8 mouse cellular contexts compared by ENCODE assay signal in the genomic region with DNA sequence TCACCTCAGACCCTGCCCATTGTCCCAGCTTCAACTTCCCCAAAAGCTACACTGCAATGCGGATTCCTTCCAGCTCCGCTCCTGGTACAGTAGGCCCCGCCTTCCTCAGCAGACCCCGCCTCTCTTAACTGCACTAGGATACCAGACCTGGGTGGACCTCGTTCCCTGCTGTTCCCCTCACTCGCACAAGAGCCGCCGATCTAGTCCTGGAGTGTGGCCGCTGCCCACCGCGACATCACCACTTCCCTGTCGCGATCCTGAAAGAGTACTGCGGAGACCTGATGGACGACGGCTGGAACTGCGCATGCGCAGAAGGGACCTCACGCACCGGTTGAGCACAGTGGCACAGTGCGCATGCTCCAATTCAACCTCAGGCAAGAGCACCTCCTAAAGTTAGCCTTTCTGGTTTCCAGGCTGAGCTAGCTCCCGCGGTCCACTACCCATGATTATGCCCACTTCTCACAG. TPM values are rescaled to one million over a fixed set of nuclear protein-coding genes. Genes with fewer than 3 reads are reported as not detected.
A peak's percentile ranks its signal among the peaks of the same experiment; 100 is the strongest.
DNase-seq lines count a peak whose midpoint lies in the region; ATAC-seq and TF ChIP-seq lines count a peak whose summit lies in the region.

A gene (minus strand): TSS at position 393 of the 465 bp plus-strand sequence.

- no peak for TF ChIP-seq CTCF in liver, embryonic 14.5 days (IDR thresholded peaks at IDR 0.05; ENCODE audit: low read depth)
- peak; percentile 29 for TF ChIP-seq CTCF in stomach, postnatal 0 days (IDR thresholded peaks at IDR 0.05; ENCODE audit: low read depth)

- peak within 1 kb of the TSS; percentile 73 for H3K9ac ChIP-seq in heart, embryonic 15.5 days
- peak within 1 kb of the TSS; percentile 32 for H3K9ac ChIP-seq in liver, embryonic 14.5 days (replicated peaks)
- peak within 1 kb of the TSS; percentile 85 for H3K9ac ChIP-seq in neural tube, embryonic 11.5 days (ENCODE audit: low read length)
- H3K9ac ChIP-seq in stomach, postnatal 0 days (ENCODE audit: low read length), result peak within 1 kb of the TSS; percentile 61

- peak within 1 kb of the TSS; percentile 60 for H3K4me3 ChIP-seq in forebrain, embryonic 10.5 days
- H3K4me3 ChIP-seq in heart, embryonic 15.5 days, result peak within 1 kb of the TSS; percentile 82
- H3K4me3 ChIP-seq in liver, embryonic 14.5 days (ENCODE audit: insufficient read depth in 1 of 2, low read depth in 2 of 2, low read length in 2 of 2), result peak within 1 kb of the TSS; percentile 65 to 75
- H3K4me3 ChIP-seq in neural tube, embryonic 11.5 days (ENCODE audit: low read depth, low read length), result peak within 1 kb of the TSS; percentile 71
- peak within 1 kb of the TSS; percentile 69 for H3K4me3 ChIP-seq in stomach, postnatal 0 days (ENCODE audit: low read depth, low read length)

- no peak for TF ChIP-seq EP300 in liver, embryonic 14.5 days (IDR thresholded peaks at IDR 0.05; ENCODE audit: low read depth)
- no peak for TF ChIP-seq EP300 in stomach, postnatal 0 days (optimal IDR thresholded peaks at IDR 0.05)

- DNase-seq in c-Kit-negative CD71-positive TER-119-positive erythroid progenitor cells, embryonic 14.5 days (ENCODE audit: low read depth, low spot score), result peak; percentile 93
- DNase-seq in forebrain, embryonic 10.5 days (ENCODE audit: extremely low spot score, low spot score), result peak; percentile 98
- DNase-seq in kidney, postnatal 25 days, result peak; percentile 97 to 98
- DNase-seq in liver, embryonic 14.5 days (ENCODE audit: low read depth in 3 of 3, low spot score in 3 of 3), result peak; percentile 87 to 89 (median 89)
- DNase-seq in neural tube, embryonic 11.5 days (ENCODE audit: low spot score), result peak; percentile 97
- peak; percentile 95 for DNase-seq in stomach, postnatal 0 days (ENCODE audit: low spot score)

- peak within 1 kb of the TSS; percentile 92 for H3K27ac ChIP-seq in forebrain, embryonic 10.5 days
- H3K27ac ChIP-seq in heart, embryonic 15.5 days, result peak within 1 kb of the TSS; percentile 93
- H3K27ac ChIP-seq in liver, embryonic 14.5 days, result peak within 1 kb of the TSS; percentile 24
- peak within 1 kb of the TSS; percentile 83 for H3K27ac ChIP-seq in neural tube, embryonic 11.5 days (ENCODE audit: low read depth, low read length)
- peak within 1 kb of the TSS; percentile 45 for H3K27ac ChIP-seq in stomach, postnatal 0 days (replicated peaks)

- H3K36me3 ChIP-seq in forebrain, embryonic 10.5 days (replicated peaks), result peaks cover 76% of the 10 kb centered on the region
- H3K36me3 ChIP-seq in heart, embryonic 15.5 days, result peaks cover 55% of the 10 kb centered on the region
- H3K36me3 ChIP-seq in liver, embryonic 14.5 days (replicated peaks; ENCODE audit: control insufficient read depth, insufficient read depth, low read depth), result peaks cover 14% of the 10 kb centered on the region
- peaks cover 3% of the 10 kb centered on the region; the same call in 1 of the 2 replicates for H3K36me3 ChIP-seq in neural tube, embryonic 11.5 days (ENCODE audit: control insufficient read depth, insufficient read depth, low read length)
- peaks cover 10% of the 10 kb centered on the region; the same call in 1 of the 2 replicates for H3K36me3 ChIP-seq in stomach, postnatal 0 days (ENCODE audit: control insufficient read depth, insufficient read depth, low read length)

- peak; percentile 90 for ATAC-seq in CD4-positive, CD25-positive, alpha-beta regulatory T cell, adult 4 months
- peak; percentile 84 for ATAC-seq in heart, embryonic 15.5 days (replicated peaks; ENCODE audit: insufficient number of reproducible peaks, insufficient read depth, low FRiP score, low read depth)
- peak; percentile 86 for ATAC-seq in liver, embryonic 14.5 days (ENCODE audit: insufficient read depth)
- peak; percentile 77 for ATAC-seq in neural tube, embryonic 11.5 days (ENCODE audit: insufficient read depth, low FRiP score, low TSS enrichment)
- ATAC-seq in stomach, postnatal 0 days (ENCODE audit: low FRiP score, low TSS enrichment), result peak; percentile 82

- H3K9me3 ChIP-seq in forebrain, embryonic 10.5 days, result no peaks in the 10 kb centered on the region
- H3K9me3 ChIP-seq in heart, embryonic 15.5 days (replicated peaks), result no peaks in the 10 kb centered on the region
- H3K9me3 ChIP-seq in liver, embryonic 14.5 days (ENCODE audit: control insufficient read depth, low read length), result no peaks in the 10 kb centered on the region
- H3K9me3 ChIP-seq in neural tube, embryonic 11.5 days (ENCODE audit: control insufficient read depth, low read length), result no peaks in the 10 kb centered on the region
- H3K9me3 ChIP-seq in stomach, postnatal 0 days (ENCODE audit: control insufficient read depth, low read length), result no peaks in the 10 kb centered on the region

- peak within 1 kb of the TSS; percentile 78 for H3K4me2 ChIP-seq in heart, embryonic 15.5 days
- peak within 1 kb of the TSS; percentile 70 for H3K4me2 ChIP-seq in liver, embryonic 14.5 days (ENCODE audit: low read depth)
- peak within 1 kb of the TSS; percentile 86 for H3K4me2 ChIP-seq in neural tube, embryonic 11.5 days (ENCODE audit: low read depth)
- peak within 1 kb of the TSS; percentile 77 for H3K4me2 ChIP-seq in stomach, postnatal 0 days (replicated peaks; ENCODE audit: low read depth)

- no peaks in the 10 kb centered on the region for H3K27me3 ChIP-seq in forebrain, embryonic 10.5 days (ENCODE audit: poor library complexity, severe bottlenecking)
- no peaks in the 10 kb centered on the region for H3K27me3 ChIP-seq in heart, embryonic 15.5 days
- H3K27me3 ChIP-seq in liver, embryonic 14.5 days (ENCODE audit: control insufficient read depth, insufficient read depth, low read length), result no peaks in the 10 kb centered on the region
- no peaks in the 10 kb centered on the region for H3K27me3 ChIP-seq in neural tube, embryonic 11.5 days (ENCODE audit: control insufficient read depth, insufficient read depth, low read length)
- H3K27me3 ChIP-seq in stomach, postnatal 0 days (ENCODE audit: control insufficient read depth, insufficient read depth, low read length), result no peaks in the 10 kb centered on the region

- peaks cover 38% of the 10 kb centered on the region for H3K4me1 ChIP-seq in forebrain, embryonic 10.5 days
- H3K4me1 ChIP-seq in heart, embryonic 15.5 days (replicated peaks), result peaks cover 34% of the 10 kb centered on the region
- H3K4me1 ChIP-seq in liver, embryonic 14.5 days (replicated peaks; ENCODE audit: control insufficient read depth in 2 of 2, insufficient read depth in 2 of 2, low read length in 1 of 2), result peaks cover 0 to 2% of the 10 kb centered on the region in 2 experiments; a peak in 1 of 4 replicates
- H3K4me1 ChIP-seq in neural tube, embryonic 11.5 days (ENCODE audit: control insufficient read depth, insufficient read depth, low read length), result peaks cover 10% of the 10 kb centered on the region
- peaks cover 5% of the 10 kb centered on the region for H3K4me1 ChIP-seq in stomach, postnatal 0 days (replicated peaks; ENCODE audit: control insufficient read depth, insufficient read depth)

- WGBS in forebrain, embryonic 10.5 days, result under 1% methylated on average over 23 of the region's 23 CpGs
- under 1% methylated on average over 23 of the region's 23 CpGs for WGBS in heart, embryonic 15.5 days
- WGBS in liver, embryonic 14.5 days (ENCODE audit: insufficient replicate concordance), result under 1% methylated on average over 23 of the region's 23 CpGs
- under 1% methylated on average over 23 of the region's 23 CpGs for WGBS in neural tube, embryonic 11.5 days
- under 1% methylated on average over 23 of the region's 23 CpGs for WGBS in stomach, postnatal 0 days

RNA-seq across cellular contexts. Expression of the gene that starts here (rescaled TPM):
- polyA plus RNA-seq in CD4-positive, CD25-positive, alpha-beta regulatory T cell, adult 4 months (2017; shearing (Covaris generic)), result 10 to 100 TPM; 26.8 to 37.4 TPM
- 74.4 and 76.0 TPM in 2 replicates for polyA plus RNA-seq in forebrain, embryonic 10.5 days (2016; fragmentation: Nextera tagmentation; extraction: Ambion mirVana)
- polyA plus RNA-seq in heart, embryonic 15.5 days (2015; fragmentation: Nextera tagmentation; extraction: Ambion mirVana), result 44.7 and 57.1 TPM in 2 replicates
- polyA plus RNA-seq in liver, embryonic 14.5 days (2012; rRNA removed), result 6.1 and 7.6 TPM in 2 replicates
- polyA plus RNA-seq in liver, embryonic 14.5 days (2014; fragmentation: Nextera tagmentation; extraction: Ambion mirVana), result 5.8 and 6.1 TPM in 2 replicates
- polyA plus RNA-seq in neural tube, embryonic 11.5 days (2014; fragmentation: Nextera tagmentation; extraction: Ambion mirVana), result 74.6 and 77.3 TPM in 2 replicates
- polyA plus RNA-seq in stomach, postnatal 0 days (2015; fragmentation: Nextera tagmentation; extraction: Ambion mirVana), result 37.5 and 40.2 TPM in 2 replicates

Comparison
In these comparisons a context has a peak if more than half of its experiments do, and no peak if none do; other contexts are left out.
1. Peak in every context shown above with its lines: DNase-seq, ATAC-seq, H3K4me3 ChIP-seq and H3K27ac ChIP-seq.
2. H3K27ac ChIP-seq: peak in every context shown above with its lines; median percentile 93 in heart, embryonic 15.5 days; 92 in forebrain, embryonic 10.5 days; 83 in neural tube, embryonic 11.5 days; 45 in stomach, postnatal 0 days; 24 in liver, embryonic 14.5 days.
3. H3K9ac ChIP-seq: peak in every context shown above with its lines; median percentile 85 in neural tube, embryonic 11.5 days; 73 in heart, embryonic 15.5 days; 61 in stomach, postnatal 0 days; 32 in liver, embryonic 14.5 days.